Comparison of ENCODE assay signal across 12 mouse cellular contexts in genomic region chr1:80363486-80363885, GRCm38 (mm10).
"Had no signal": no experiment of that assay in that cellular context is flagged by ENCODE, and none has a peak within 500 bp of the region (broad histone marks: within the 10 kb centered on the region; RNA-seq: fewer than 3 reads in every experiment).

No protein-coding gene starts in this region.

- H3K4me2 ChIP-seq: limb, embryonic 15.5 days; liver, embryonic 12.5 days; lung, embryonic 14.5 days; midbrain, embryonic 13.5 days; neural tube, embryonic 15.5 days had no signal

- H3K27ac ChIP-seq: left cerebral cortex, adult 2 months; limb, embryonic 15.5 days; liver, embryonic 12.5 days; midbrain, embryonic 13.5 days; neural tube, embryonic 15.5 days; stomach, postnatal 0 days had no signal

- ATAC-seq: liver, embryonic 12.5 days; midbrain, embryonic 13.5 days had no signal

- H3K4me3 ChIP-seq: left cerebral cortex, adult 2 months; limb, embryonic 15.5 days; liver, embryonic 12.5 days; midbrain, embryonic 13.5 days; myocyte; neural tube, embryonic 15.5 days had no signal

- H3K9ac ChIP-seq: limb, embryonic 15.5 days; liver, embryonic 12.5 days; lung, embryonic 14.5 days; midbrain, embryonic 13.5 days; neural tube, embryonic 15.5 days had no signal

- DNase-seq: kidney, postnatal 25 days; lung, embryonic 14.5 days; lung, postnatal 14 days; right cerebral cortex, adult 18-20 months; thymus, postnatal 4 days had no signal

- H3K9me3 ChIP-seq: limb, embryonic 15.5 days; liver, embryonic 12.5 days; midbrain, embryonic 13.5 days; neural tube, embryonic 15.5 days had no signal

- H3K36me3 ChIP-seq: limb, embryonic 15.5 days; liver, embryonic 12.5 days; midbrain, embryonic 13.5 days; neural tube, embryonic 15.5 days had no signal

- H3K27me3 ChIP-seq: limb, embryonic 15.5 days; liver, embryonic 12.5 days; midbrain, embryonic 13.5 days; neural tube, embryonic 15.5 days had no signal

- H3K4me1 ChIP-seq: limb, embryonic 15.5 days; liver, embryonic 12.5 days; midbrain, embryonic 13.5 days; neural tube, embryonic 15.5 days had no signal
